Mouse (Mus musculus): ENCODE measurements around the gene Hspa8.

DNA sequence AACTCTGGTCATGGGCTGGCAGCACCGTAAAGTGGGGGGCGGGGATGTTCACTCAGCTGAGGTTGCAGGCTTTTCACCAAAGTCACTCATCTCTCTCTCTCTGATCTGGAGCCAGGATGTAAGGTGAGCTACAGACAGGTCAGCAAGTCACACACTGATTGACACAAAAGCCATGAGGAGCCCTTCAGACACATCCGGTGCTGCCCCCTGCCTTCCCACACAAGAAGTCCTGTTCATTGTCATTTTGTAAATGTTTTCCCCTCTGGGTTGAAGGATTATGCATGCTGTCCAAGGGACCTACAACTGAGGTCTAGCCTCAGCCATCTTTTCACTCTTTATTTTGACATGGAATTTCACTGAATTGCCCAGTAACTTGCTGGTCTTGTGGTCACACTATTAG lies 49.0 kb upstream of the Hspa8 start:
- no peak for TF ChIP-seq GABPA (IDR thresholded peaks at IDR 0.05; ENCODE audit: insufficient replicate concordance, low read depth, low read length)
- TF ChIP-seq POLR2A (IDR thresholded peaks at IDR 0.05; ENCODE audit: low read depth, low read length), result no peak
- no peak for TF ChIP-seq USF1 (IDR thresholded peaks at IDR 0.05; ENCODE audit: low read depth, low read length)
- no peak for TF ChIP-seq NRF1 (IDR thresholded peaks at IDR 0.05; ENCODE audit: low read depth, low read length)
- TF ChIP-seq CTCF (conservative IDR thresholded peaks at IDR 0.05 in 1 of 2, IDR thresholded peaks at IDR 0.05 in 1 of 2; ENCODE audit: low read depth in 2 of 2, low read length in 2 of 2), result peak in 1 of 2 experiments; percentile 57; a peak in 2 of 4 replicates
- no peak for TF ChIP-seq MAFK (IDR thresholded peaks at IDR 0.05; ENCODE audit: insufficient replicate concordance, low read length)
- no peak for TF ChIP-seq EP300 (IDR thresholded peaks at IDR 0.05; ENCODE audit: low read length)
- no peak for TF ChIP-seq IRF4 (IDR thresholded peaks at IDR 0.05; ENCODE audit: low read depth, low read length)
- no peak for TF ChIP-seq TCF12 (IDR thresholded peaks at IDR 0.05; ENCODE audit: low read depth, low read length)

All from CH12.LX (cell line).